Mouse (Mus musculus) limb, embryonic 12.5 days (tissue): ENCODE data around the gene B3gnt2. TPM values are rescaled to one million over a fixed set of nuclear protein-coding genes. Genes with fewer than 3 reads are reported as not detected.

Experiments
- ATAC-seq: fragments of 200-750 bp; cut with Nextera tagmentation; 2 replicates; pipeline ENCODE4 v1.8.0; 2017; ENCODE audit warnings: low read depth, moderate TSS enrichment; ENCODE audit not compliant: insufficient number of reproducible peaks, insufficient read depth, low FRiP score, low TSS enrichment
- H3K27ac ChIP-seq: fragments of 300-500 bp; sonication (generic); 2 replicates; pipeline ENCODE4 v1.5.1; 2016; ENCODE audit warnings: mild to moderate bottlenecking, moderate library complexity
- H3K27me3 ChIP-seq: fragments of 300-500 bp; sonication (generic); 2 replicates; pipeline ENCODE4 v1.6.1; 2016; ENCODE audit warnings: mild to moderate bottlenecking, moderate library complexity
- H3K36me3 ChIP-seq: fragments of 300-500 bp; sonication (generic); 2 replicates; pipeline ENCODE4 v1.6.1; 2016; ENCODE audit warnings: mild to moderate bottlenecking, moderate library complexity
- H3K4me1 ChIP-seq: fragments of 300-500 bp; sonication (generic); replicated peaks from 2 replicates; pipeline ENCODE4 v1.6.1; 2016
- H3K4me2 ChIP-seq: fragments of 300-500 bp; sonication (generic); 2 replicates; pipeline ENCODE4 v1.6.1; 2016; ENCODE audit warnings: mild to moderate bottlenecking, moderate library complexity
- H3K4me3 ChIP-seq: fragments of 300-500 bp; sonication (generic); replicated peaks from 2 replicates; pipeline ENCODE4 v1.5.1; 2016; ENCODE audit warnings: mild to moderate bottlenecking
- H3K9ac ChIP-seq: fragments of 300-500 bp; sonication (generic); replicated peaks from 2 replicates; pipeline ENCODE4 v1.6.1; 2016; ENCODE audit warnings: mild to moderate bottlenecking, moderate library complexity
- H3K9me3 ChIP-seq: fragments of 300-500 bp; sonication (generic); 2 replicates; pipeline ENCODE4 v1.6.1; 2016; ENCODE audit warnings: mild to moderate bottlenecking, moderate library complexity
- WGBS: fragments of 180-500 bp; shearing (Covaris S2); methylation state at CpG from one replicate; pipeline ENCODE4 v1.1.7; 2016; 5-methylcytosine and 5-hydroxymethylcytosine counted together
- polyA plus RNA-seq: library from polyadenylated mRNA; unstranded; fragments of >200 nt; fragmentation: Nextera tagmentation; extraction: Ambion mirVana; gene quantifications from 2 replicates; pipeline ENCODE4 v1.2.1, GENCODE M21; 2016

Gene B3gnt2
- polyA plus RNA-seq, 1 experiment from 2014 or later, result 4.1 TPM

DNA sequence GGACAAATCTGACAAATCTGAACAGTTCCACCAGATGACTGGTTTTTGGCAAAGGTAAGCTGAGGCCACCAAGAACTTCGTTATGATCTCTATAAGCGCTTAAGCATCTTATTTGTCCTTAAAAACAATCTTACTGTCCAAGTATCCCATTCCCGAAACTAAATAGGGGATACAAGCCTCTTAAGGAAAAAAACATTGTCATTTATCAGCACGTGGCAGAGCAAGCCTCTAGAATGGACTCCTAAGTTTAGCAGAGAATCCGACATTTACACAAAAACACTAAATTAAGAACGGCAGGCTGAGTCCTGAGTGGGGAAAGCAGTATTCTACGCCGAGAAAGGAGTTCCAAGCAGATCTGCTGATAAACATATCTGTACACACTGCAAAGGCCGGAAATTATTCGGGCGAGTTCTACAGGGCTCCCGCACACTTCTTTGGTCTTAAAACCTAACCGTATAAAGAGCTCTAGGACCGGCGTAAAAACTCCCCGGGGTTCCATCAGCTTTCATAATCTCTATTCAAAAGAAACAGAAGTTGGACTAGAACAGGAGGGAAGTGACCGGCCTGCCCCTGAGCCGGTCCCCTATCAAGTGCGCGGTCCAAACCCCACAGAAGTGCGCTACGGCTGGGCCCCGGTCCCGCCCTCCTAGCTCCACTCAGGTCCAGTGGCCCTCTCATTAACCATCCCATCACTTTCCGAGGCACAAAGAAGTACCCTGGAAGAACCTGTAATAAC lies 2.9 kb downstream of the B3gnt2 start:
- Histone ChIP-seq H3K27me3 (peaks cover 50% of the 10 kb centered on the region), H3K9ac (peak overlapping the region; percentile 71; the same call in 1 of the 2 replicates), H3K36me3 (no peaks in the 10 kb centered on the region), H3K4me1 (peaks cover 20% of the 10 kb centered on the region), H3K4me3 (peak overlapping the region; percentile 73), H3K4me2 (peak overlapping the region; percentile 98), H3K27ac (no peak overlapping the region), H3K9me3 (no peaks in the 10 kb centered on the region)
- WGBS, result 20% methylated on average over 25 of the region's 25 CpGs
- no peak for ATAC-seq

DNA sequence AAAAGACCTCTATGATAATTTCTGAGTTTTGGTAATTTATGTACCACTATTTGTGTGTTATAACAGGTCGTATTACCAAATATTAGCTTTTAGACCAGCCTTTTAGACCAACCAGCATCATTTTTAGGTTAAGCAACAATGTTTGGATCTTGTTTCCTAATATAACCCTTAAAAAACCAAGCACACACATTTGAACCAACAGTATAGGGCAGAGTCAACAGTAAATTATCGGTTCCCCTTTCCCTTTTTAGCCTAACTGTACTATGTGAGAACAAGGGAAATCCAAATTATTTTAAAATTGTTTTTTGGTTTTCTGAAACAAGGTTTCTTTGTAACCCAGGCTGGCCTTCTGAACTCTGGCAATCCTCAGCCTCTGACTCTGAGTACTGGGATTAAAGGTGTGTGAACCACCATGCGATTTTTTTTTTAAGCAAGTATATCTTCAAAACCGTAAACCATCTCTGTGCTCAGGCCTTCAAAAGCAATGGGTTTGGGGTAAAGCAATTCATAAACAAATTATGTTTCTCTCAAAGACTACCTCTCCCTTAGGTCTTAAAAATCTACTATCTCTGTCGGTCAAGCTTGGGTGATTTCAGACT lies 3.6 kb downstream of the B3gnt2 start:
- H3K36me3 ChIP-seq, result no peaks in the 10 kb centered on the region
- ATAC-seq, result no peak
- no peaks in the 10 kb centered on the region for H3K9me3 ChIP-seq
- H3K27me3 ChIP-seq, result peaks cover 46% of the 10 kb centered on the region
- no peak overlapping the region for H3K4me2 ChIP-seq
- no peak overlapping the region for H3K27ac ChIP-seq
- peaks cover 20% of the 10 kb centered on the region for H3K4me1 ChIP-seq
- H3K9ac ChIP-seq, result no peak overlapping the region
- WGBS, result 76% methylated on average over 5 of the region's 5 CpGs
- H3K4me3 ChIP-seq, result no peak overlapping the region

DNA sequence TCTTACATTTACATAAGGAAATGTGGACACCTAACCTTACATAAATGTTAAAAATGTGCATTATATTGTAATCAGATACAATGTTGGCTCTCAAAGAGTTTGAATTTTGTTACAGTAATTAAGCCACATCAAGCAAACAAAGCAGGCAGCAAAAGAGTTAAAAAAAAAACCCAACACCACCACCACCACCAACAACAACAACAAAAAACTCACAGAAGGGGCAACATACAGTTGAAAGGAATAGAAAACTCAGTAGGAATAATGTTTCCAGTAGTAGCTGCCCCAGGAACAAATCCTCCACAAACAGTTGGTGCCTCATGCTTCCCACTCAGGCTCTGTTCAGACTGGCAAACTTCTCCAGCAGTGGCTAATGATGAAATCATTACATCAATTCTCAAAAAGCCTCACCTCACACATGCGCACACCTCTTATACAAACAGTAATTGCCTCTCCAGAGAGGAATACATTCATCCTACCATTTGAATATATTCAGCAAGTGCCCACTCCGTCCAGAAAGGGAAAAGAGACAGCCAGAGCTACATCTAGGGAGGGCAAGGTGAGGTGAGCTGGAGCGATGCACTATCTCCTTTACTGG lies 4.3 kb downstream of the B3gnt2 start:
- no peak for ATAC-seq
- H3K27ac ChIP-seq, result no peak overlapping the region
- H3K27me3 ChIP-seq, result peaks cover 39% of the 10 kb centered on the region
- no peak overlapping the region for H3K9ac ChIP-seq
- no peaks in the 10 kb centered on the region for H3K36me3 ChIP-seq
- H3K9me3 ChIP-seq, result no peaks in the 10 kb centered on the region
- 88% methylated on average over 3 of the region's 3 CpGs for WGBS
- no peak overlapping the region for H3K4me2 ChIP-seq
- H3K4me1 ChIP-seq, result peaks cover 20% of the 10 kb centered on the region
- no peak overlapping the region for H3K4me3 ChIP-seq

DNA sequence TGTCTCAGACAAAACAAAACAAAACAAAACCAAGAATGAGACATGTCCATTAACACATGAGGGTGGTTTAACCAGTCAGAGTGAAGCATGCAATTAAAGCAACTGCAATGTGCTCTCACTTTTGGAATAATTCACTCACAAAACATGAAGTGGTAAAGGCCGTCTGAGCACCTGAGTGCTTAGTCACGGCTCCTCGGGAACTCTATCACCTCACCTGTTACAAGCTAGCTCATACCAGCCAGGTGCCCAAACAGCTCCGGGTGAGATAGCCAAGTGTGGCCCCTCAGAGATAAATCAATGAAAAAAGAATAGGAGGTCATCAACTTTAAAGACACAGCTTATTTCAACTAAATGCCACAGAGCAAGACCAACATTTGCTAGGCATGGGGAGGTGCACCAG lies 6.2 kb downstream of the B3gnt2 start:
- Histone ChIP-seq H3K4me3 (no peak overlapping the region), H3K27ac (no peak overlapping the region), H3K4me2 (no peak overlapping the region), H3K36me3 (no peaks in the 10 kb centered on the region), H3K9ac (no peak overlapping the region), H3K27me3 (peaks cover 28% of the 10 kb centered on the region), H3K9me3 (no peaks in the 10 kb centered on the region), H3K4me1 (peaks cover 13% of the 10 kb centered on the region)
- no peak for ATAC-seq
- 81% methylated on average over 4 of the region's 4 CpGs for whole genome bisulfite sequencing

DNA sequence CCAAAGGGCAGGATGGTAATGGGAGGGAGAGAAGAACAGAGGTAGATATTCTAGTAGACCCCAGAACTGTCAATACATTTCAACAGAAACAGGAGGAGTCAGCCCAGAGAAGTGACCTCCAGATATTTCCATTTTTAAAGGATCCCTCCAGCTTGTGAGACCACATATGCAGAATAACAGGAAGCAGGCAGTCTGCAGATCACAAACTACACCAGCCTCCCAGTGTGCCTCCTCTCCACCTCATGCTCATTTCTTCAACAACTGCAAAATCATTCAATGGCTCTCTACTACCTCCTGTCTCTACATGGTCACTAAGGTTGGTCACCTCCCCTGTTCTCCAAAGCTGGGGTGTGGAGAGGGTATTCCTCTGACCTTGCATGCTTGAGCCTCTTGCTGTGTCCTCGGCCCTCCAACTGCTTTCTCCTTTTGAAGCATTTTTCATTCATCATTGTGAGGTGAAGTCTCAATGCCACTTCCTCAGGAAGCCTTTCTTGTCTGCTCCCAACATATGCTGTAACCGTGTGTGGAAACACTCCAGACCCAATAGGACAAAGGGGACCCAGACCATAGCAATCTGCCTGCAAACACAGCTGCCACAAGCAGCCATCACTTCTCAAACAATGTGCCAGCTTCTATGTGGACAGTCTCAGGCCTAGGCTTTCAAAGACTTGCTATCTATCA lies 7.1 kb downstream of the B3gnt2 start:
- Histone ChIP-seq H3K4me3 (no peak overlapping the region), H3K9ac (no peak overlapping the region), H3K27me3 (peaks cover 21% of the 10 kb centered on the region), H3K27ac (no peak overlapping the region), H3K36me3 (no peaks in the 10 kb centered on the region), H3K4me2 (no peak overlapping the region), H3K4me1 (peaks cover 9% of the 10 kb centered on the region), H3K9me3 (no peaks in the 10 kb centered on the region)
- 65% methylated on average over 2 of the region's 2 CpGs for WGBS
- no peak for ATAC-seq

DNA sequence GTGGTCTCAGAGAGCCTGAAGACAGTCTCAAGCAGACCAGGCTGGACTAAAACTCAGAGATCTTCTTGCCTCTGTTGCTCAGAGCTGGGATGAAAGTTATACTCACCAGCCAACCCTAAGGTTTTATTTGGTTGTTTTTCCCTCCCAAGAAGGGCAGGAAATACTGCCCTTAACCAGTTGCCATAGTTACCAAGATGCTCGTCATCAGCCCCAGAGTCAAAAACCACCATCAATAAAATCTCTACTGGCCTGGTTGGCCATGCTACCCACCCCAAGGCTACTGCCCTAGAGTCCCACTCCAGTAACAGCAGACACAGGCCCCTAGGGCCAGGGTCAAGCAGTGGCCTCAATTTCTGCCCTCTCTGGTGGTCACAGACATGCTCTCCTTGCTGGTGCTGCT lies 8.3 kb downstream of the B3gnt2 start:
- no peak for ATAC-seq
- Histone ChIP-seq H3K4me1 (peaks cover 4% of the 10 kb centered on the region; the same call in 1 of the 2 replicates), H3K27me3 (peaks cover 10% of the 10 kb centered on the region), H3K36me3 (no peaks in the 10 kb centered on the region), H3K4me3 (no peak overlapping the region), H3K4me2 (no peak overlapping the region), H3K27ac (no peak overlapping the region), H3K9me3 (no peaks in the 10 kb centered on the region), H3K9ac (no peak overlapping the region)
- WGBS, result 31% methylated on average over 1 of the region's 1 CpGs

DNA sequence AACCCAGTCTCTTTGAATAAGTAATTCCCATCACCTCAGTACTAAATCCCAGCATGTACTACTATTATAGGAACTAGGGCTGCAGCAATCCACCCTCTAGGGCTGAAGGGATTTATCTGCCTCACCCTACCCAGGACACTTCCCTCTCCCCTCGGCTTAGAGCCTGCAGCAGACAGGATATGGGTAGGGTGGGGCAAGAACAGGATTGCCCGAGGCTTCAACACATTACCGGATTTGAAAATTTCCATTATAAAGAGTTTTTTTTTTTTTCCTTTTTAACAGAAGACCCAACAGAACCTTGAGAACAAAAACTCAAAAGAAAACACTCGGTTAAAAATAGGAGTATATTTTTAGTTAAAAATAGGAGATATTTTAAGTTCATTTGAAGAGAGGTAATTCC lies 9.3 kb downstream of the B3gnt2 start:
- Histone ChIP-seq H3K27ac (no peak overlapping the region), H3K9ac (no peak overlapping the region), H3K36me3 (no peaks in the 10 kb centered on the region), H3K4me2 (no peak overlapping the region), H3K4me3 (no peak overlapping the region), H3K9me3 (no peaks in the 10 kb centered on the region), H3K4me1 (peaks cover 6% of the 10 kb centered on the region; the same call in 1 of the 2 replicates), H3K27me3 (peaks cover under 1% of the 10 kb centered on the region; the same call in 1 of the 2 replicates)
- WGBS, result 56% methylated on average over 4 of the region's 4 CpGs
- ATAC-seq, result no peak

DNA sequence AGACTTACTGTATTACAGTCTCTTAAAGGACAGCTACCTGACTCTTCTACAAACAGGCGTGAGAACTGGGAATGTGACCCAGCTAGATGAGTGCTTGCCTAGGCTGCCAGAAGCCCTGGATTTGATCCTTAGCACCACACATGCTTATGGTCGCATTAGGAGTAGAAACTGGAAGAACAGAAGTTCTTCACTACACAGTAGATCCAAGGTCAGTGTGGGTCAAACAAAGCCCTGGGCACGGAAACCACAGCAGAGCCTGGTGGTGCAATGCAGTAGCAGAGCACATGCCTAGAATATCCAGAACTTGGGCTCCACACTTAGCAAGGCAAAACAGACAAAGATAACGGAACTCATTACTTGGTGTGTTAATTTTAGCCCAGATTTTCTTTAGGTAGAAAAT lies 10.7 kb downstream of the B3gnt2 start:
- Histone ChIP-seq H3K9ac (no peak overlapping the region), H3K36me3 (no peaks in the 10 kb centered on the region), H3K4me2 (no peak overlapping the region), H3K27ac (no peak overlapping the region), H3K9me3 (no peaks in the 10 kb centered on the region), H3K27me3 (no peaks in the 10 kb centered on the region), H3K4me3 (no peak overlapping the region), H3K4me1 (peaks cover 9% of the 10 kb centered on the region; the same call in 1 of the 2 replicates)
- no peak for ATAC-seq
- WGBS, result 77% methylated on average over 4 of the region's 4 CpGs

DNA sequence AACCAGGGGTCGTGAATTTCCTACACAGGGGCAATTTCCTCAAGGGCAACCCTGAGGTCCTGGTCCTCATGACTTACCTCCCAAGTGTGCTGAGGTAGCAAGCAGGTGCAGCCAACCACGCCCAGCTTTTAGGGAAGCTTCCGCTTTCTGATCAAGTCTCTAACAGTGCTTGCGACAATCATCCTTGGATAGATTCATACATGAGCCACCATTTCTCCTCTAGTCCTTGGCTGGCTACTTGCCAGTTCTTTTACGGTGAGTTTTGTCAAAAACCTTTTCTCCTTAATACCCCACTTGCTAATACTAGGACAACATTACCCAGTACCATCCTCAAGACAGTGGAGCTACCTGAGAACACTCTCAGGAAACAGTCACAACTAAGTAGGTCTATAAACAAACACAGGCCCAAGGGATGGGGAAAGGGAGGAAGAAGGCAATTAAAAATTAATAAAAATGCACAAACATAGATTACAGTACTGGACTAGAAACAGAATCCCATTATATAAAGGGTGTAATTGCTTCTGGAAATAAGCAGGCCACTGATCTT lies 12.0 kb downstream of the B3gnt2 start:
- ATAC-seq, result no peak
- H3K27me3 ChIP-seq, result no peaks in the 10 kb centered on the region
- H3K9me3 ChIP-seq, result no peaks in the 10 kb centered on the region
- no peak overlapping the region for H3K27ac ChIP-seq
- 76% methylated on average over 5 of the region's 5 CpGs for WGBS
- H3K9ac ChIP-seq, result no peak overlapping the region
- peaks cover 9% of the 10 kb centered on the region; the same call in 1 of the 2 replicates for H3K4me1 ChIP-seq
- no peak overlapping the region for H3K4me2 ChIP-seq
- no peaks in the 10 kb centered on the region for H3K36me3 ChIP-seq
- H3K4me3 ChIP-seq, result no peak overlapping the region

DNA sequence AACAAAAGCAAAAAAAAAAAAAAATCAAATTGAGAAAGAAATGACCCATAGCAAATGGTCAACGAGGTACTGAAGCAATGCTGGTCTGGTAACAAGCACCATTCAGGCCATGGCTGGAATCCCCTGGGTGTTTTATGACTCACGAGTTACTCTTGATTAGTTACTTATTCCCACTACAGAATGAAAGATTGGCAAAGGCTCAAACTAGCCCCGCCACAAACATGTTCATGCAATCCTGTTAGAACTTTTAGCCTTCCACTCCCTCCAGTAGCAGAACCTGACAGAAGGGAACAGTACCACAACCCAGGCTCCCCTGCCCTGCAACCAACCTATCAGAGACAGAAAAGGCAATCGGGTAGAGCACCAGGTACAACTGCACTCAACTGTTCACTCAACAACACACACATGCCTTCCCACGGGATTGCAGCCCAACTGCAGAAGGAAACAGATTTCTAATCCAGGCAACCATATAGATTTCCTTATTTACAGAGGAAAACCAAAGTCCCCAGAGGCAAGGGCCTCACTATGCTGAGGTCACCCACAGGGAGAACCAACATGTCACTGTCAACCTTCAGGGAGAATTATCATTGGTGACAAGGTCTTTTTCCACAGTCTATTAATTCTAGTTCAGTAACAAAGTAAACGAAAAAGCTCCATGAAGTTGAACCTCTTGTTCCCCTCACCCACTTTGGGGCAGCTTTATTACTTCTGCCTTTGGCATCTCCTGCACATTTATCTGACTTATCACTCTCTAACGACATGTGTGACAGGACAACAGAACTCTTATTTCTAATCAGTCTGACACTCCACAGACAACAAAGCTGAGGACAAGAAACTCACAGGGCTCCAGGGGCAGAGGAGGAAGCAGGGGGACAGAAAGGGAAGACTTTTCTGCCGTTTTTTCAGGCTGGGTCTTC lies 12.8 kb downstream of the B3gnt2 start:
- Histone ChIP-seq H3K4me1 (peaks cover 9% of the 10 kb centered on the region; the same call in 1 of the 2 replicates), H3K4me3 (no peak overlapping the region), H3K36me3 (no peaks in the 10 kb centered on the region), H3K9me3 (no peaks in the 10 kb centered on the region), H3K27ac (no peak overlapping the region), H3K9ac (no peak overlapping the region), H3K4me2 (no peak overlapping the region), H3K27me3 (no peaks in the 10 kb centered on the region)
- no peak for ATAC-seq
- 23% methylated on average over 8 of the region's 8 CpGs for WGBS
